Mouse (Mus musculus): ENCODE measurements around the gene Msi2.

The Msi2 gene

DNA sequence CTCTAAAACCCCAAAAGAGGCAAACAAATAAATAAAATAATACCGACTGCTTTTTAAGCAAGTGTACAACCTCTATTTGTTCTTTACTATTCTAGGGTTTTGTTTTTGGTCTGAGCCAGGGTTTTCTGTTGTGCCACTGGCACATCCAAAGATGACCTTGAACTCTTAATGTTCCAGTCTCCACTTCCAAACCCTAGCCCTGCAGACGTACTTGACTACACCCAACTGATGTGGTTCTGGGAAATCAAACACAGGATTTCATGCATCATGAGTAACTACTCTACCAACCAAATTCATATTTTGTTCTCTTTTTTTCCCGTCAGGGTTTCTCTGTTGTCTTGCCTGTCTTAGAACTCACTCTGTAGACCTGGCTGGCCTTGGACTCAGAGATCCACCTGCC is 200.0 kb downstream of the Msi2 start:
- CTCF ChIA-PET = no interaction called here

GRCm38 (mm10) chr11:88516596-88517485 is 201.5 kb downstream of the Msi2 start:
- CTCF ChIA-PET = no interaction called here

DNA sequence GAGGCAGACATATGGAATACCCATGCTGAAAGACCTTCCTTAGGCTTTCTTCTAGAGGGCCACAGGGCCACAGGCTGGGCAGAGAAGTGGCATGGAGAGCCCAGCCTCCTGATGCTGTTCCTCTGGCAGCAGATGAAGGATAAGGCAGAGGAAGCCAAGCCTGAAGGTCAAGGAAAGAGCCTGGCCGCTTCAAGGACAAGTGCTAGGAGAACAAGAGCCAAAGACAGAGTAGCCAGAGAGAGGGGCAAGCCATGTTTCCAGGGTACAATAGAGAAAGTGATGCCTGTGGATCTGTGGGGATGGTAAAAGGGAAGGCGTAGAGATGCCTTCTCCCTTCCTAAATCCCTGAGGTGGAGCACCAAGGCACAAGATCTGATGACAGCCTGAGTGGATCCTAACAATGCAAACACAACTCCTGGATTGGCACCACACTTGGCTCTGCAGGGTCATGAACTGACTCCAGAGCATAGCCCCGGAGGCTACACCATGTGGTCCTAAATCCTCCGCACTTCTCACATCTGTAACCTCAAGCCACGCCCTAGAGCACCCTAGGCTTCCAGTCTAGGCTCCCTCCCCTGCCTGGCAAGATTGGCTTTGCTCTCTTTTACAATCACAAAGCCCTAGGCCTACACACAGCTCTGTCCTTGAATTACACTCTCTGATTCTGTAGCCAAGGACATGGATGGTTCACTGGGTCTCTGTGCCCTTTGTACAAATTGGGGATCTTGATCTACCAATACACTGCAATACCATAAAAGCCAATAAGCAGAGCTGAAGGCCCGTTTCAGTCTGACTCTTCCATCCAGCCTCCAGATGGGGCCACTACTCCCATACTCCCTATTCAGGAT is 202.4 kb downstream of the Msi2 start:
- CTCF ChIA-PET = no interaction called here

- CTCF ChIA-PET = interaction anchor here (0.7 kb wide), 1 partner anchor 229 kb away, joined by 3 read pairs; no protein-coding TSS in a partner anchor
Observed at GRCm38 (mm10) chr11:88515267-88515666, 203.0 kb downstream of the Msi2 start.

DNA sequence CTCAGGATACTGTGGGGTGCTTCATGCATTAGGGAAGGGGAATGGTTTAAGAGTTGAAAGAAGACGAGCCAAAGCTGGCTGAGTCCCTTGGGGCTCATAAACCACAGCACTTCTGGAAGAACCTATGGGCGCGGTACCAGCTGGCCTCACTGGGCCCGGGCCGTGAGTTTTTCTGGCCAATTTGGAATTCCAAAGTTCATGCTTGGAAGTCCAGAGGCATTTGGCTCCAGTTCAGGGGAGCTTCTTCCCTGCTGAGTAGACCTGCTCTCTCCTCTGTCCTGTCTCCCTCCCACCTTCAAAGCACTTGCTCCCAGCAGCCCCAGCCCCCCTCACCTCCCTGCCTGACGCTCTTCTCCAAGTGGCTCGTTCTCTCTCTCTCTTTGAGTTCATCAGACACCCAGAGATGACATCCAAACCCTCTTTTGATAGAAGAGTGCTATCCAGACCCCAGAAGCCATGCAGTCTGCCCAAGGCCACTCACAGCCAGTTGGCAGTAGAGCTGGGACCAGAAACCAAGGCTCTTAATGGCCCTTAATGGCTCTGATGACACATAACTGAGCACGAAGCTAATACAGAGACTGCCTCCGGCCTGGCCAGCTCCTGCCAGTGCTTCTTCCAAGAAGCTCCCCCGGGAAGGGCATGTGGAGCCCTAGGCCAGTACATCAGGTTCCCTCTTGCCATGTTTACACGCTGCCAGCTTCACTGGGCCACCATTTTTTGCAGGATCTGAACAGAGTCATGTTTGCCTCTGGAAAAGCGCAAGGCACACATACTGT is 204.0 kb downstream of the Msi2 start:
- CTCF ChIA-PET = interaction anchor here (0.7 to 1.2 kb wide), 3 partner anchors 74 to 228 kb away, joined by 3 read pairs; no protein-coding TSS in a partner anchor

GRCm38 (mm10) chr11:88512580-88512979 is 205.7 kb downstream of the Msi2 start:
- CTCF ChIA-PET = no interaction called here

DNA sequence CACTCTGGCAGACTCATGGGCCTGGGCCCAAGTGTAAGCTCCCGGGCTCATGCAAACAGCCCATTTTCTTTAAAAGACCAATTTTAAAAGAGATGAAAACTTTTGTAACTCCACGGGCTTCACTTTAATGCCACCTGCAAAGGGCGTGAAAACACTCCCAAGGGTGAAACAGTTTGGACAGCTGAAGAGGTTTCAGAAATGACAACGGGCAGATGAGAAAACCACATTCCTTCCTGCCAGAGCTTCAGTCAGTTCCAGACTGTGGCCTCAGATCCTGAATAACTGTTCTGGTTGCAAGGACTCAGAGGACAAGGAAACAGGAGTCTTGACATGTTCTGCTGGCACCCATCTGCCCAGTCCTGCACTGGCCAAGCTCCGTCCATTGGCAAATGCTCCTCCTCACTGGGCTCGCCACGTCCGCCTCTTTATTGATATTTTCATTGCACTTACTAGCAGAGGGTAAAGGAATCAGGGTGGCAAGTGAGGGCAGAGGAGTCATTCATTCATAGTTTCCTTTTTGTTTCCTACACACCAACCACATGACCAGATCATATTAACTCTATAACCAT is 207.9 kb downstream of the Msi2 start:
- CTCF ChIA-PET = no interaction called here

- CTCF ChIA-PET = no interaction called here
Observed at GRCm38 (mm10) chr11:88509464-88509863, 208.8 kb downstream of the Msi2 start.

GRCm38 (mm10) chr11:88508133-88508532 is 210.2 kb downstream of the Msi2 start:
- CTCF ChIA-PET = no interaction called here

DNA sequence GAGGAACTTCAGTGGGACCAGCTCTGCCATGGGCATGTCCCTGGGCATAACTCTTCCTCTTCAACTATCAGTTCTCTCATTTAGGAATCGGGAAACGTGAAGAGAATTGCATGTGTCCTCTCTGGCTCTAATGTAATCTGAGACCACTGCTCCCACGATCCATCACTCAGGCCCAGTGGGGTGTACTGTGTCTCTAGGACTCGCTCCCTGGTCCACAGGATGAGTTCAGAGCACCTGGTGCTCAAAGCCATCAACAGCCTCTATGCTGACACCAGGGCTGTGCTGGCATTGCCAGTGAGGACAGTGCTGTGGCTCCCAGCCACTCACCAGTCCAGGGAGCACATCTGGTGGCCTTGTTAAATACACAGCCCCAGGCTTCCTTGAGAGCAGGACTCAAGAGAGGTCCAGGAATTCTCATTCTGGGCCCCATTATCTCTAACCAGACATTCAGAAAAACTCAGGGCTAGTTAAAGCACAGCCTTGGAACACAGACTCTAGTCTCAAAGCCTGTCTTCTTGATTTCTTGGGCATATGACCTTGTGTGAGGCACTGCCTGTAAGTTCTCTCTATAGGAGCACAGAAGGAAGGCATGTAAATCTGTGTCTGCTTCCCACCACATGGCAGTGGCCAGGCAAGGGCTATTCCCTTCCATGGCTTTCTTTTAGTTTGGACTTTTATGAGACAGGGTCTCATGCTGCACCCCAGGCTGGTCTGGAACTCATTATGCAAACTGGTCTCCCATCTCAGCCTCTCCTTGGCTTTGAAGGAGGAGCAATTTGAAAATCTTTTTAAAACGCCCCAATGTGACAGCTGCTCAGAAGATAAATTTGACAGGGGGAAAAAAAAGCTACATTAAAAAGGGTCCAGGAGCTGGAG is 211.5 kb downstream of the Msi2 start:
- CTCF ChIA-PET = no interaction called here

DNA sequence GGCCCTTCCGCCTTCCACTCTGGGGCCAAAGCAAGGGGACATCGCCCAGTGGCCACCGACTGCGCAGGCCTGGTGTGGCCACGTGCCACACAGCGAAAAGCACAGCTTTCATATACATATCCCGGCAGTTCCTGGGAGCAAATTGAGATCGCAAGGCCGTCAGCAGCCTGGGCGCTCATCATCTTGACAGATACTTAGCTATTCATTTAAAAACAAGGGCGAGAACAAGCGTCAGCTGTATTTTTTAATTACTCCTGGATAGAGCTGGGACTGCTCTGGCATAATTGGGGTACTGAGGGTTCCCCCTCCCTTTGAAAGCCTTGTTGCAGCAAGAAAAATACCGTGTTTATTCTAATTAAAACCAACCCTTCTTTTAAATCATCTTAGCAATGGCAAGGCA is 212.2 kb downstream of the Msi2 start:
- CTCF ChIA-PET = no interaction called here

DNA sequence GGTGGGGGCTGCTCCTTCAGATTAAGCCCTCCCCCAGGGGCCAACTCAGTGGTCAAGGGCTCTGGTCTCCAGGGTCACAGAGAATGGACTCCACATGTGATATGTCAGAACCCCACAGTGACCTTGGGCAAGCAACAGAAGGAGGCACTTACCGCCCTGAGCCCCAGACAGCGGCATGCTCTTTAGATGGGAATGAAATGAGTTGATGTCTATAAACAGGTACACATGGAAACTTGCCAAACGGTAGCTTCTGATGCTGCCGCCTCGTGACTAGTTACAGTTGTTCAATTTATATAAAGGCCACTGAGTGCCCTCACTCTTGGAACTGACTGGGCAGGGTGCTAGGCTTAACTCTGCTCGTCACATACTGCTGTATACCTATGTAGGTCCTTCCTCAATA is 215.7 kb downstream of the Msi2 start:
- CTCF ChIA-PET = interaction anchor here (0.6 kb wide), 1 partner anchor 213 kb away, joined by 3 read pairs; no protein-coding TSS in a partner anchor

- CTCF ChIA-PET = no interaction called here
Observed at GRCm38 (mm10) chr11:88498491-88498890, 219.8 kb downstream of the Msi2 start.

DNA sequence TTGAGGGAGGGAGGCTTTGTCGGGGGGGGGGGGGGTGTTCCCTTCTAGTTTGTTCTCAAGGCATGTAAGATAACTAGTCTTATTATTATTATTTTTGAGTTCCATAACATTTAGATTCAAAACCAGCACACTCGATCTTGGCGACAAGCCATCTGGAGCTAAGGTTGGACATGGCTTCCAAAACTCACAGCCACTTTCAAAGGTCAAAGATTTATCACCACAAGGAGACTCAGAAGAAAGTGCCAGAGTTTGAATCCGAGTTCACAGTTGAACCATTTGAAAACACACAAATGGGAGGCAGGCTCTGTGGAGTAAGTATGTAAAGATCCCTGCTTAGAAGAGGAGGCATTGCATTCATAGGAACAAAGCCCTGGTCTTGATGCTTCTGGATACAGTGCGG is 221.9 kb downstream of the Msi2 start:
- CTCF ChIA-PET = interaction anchor here (0.7 kb wide), 1 partner anchor 85 kb away, joined by 5 read pairs; no protein-coding TSS in a partner anchor

DNA sequence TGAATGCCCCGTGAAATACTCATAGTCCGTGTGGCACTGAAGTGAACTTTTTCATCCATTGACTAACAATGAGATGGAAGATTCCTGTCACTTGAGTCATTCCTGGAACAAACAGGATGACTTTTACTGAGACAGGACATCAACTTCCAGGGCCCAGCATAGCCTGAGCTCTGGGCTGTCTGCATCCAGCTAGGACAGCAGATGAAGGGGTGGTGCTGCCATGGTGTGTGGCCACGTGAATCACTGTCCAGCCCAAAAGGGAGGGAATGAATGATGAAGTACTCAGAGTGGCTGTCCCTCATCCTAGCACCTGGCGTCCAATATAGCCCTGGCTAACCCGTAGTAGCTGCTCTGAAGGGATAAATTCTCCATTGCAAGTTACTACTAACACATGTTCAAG is 222.6 kb downstream of the Msi2 start:
- CTCF ChIA-PET = no interaction called here

DNA sequence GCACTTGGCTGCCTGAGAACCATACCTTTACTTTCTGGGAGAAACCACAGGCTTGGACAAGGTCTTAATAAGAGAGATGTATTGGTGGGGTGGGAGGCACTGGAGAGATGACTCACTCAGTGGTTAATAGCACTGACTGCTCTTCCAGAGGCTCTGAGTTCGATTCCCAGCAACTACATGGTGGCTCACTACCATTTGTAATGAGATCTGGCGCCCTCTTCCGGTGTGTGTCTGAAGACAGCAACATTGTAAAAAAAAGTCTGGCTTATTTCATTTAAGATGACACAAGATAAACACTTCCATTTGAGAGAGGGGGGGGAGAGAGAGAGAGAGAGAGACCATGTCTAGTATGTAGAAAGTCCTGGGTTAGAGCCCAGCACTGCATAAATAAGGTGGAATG is 223.3 kb downstream of the Msi2 start:
- CTCF ChIA-PET = no interaction called here

GRCm38 (mm10) chr11:88493795-88494559 is 224.3 kb downstream of the Msi2 start:
- CTCF ChIA-PET = no interaction called here

DNA sequence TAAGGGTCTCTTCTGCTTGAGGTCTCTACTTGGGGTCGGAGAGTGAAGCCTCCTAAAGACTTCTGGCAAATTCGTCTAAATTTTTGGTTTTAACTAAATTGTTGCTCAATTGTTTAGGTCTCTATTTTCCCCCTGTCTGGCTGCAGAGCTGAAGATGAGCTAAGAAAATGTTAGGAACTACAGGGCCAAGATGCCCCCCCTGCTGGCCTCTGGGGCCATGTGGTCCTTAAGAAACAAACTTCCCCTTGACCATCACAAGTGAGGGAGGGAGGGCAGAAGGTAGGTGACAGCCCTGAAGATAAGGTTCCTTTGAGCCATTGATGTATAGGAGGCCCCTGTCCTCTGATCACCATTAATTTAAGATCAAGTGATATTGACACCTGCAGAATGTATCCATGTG is 225.7 kb downstream of the Msi2 start:
- CTCF ChIA-PET = interaction anchor here (0.5 kb wide), 1 partner anchor 50 kb away, joined by 5 read pairs; no protein-coding TSS in a partner anchor

GRCm38 (mm10) chr11:88489985-88490384 is 228.3 kb downstream of the Msi2 start:
- CTCF ChIA-PET = no interaction called here
